Mouse (Mus musculus) ES-Bruce4 (cell line): ENCODE results near the gene Ccdc17. TPM values are rescaled to one million over a fixed set of nuclear protein-coding genes. Genes with fewer than 3 reads are reported as not detected.
A peak's percentile ranks its signal among the peaks of the same experiment; 100 is the strongest.

ENCODE experiments used
- H3K27ac ChIP-seq: 2 replicates; pipeline ENCODE4 v1.5.1; 2012; ENCODE audit warnings: low read length, inconsistent platforms; ENCODE audit not compliant: insufficient read depth
- H3K27me3 ChIP-seq: 2 replicates; pipeline ENCODE4 v1.6.1; 2012; ENCODE audit warnings: mild to moderate bottlenecking, low read length, inconsistent platforms; ENCODE audit not compliant: control insufficient read depth, poor library complexity, insufficient read depth, severe bottlenecking
- H3K36me3 ChIP-seq: 2 replicates; pipeline ENCODE4 v1.6.1; 2012; ENCODE audit warnings: inconsistent platforms, mild to moderate bottlenecking, low read length, moderate library complexity; ENCODE audit not compliant: control insufficient read depth, poor library complexity, insufficient read depth, severe bottlenecking
- H3K4me1 ChIP-seq: one replicate; pipeline ENCODE4 v1.8.1; 2011; ENCODE audit warnings: low read length; ENCODE audit not compliant: control insufficient read depth, insufficient read depth
- H3K4me3 ChIP-seq: 2 replicates; pipeline ENCODE4 v1.5.1; 2011; ENCODE audit warnings: low read depth, mild to moderate bottlenecking, low read length
- H3K9ac ChIP-seq: 2 replicates; pipeline ENCODE4 v1.6.1; 2012; ENCODE audit warnings: low read depth, mild to moderate bottlenecking, inconsistent platforms; ENCODE audit not compliant: poor library complexity, severe bottlenecking
- H3K9me3 ChIP-seq: replicated peaks from 2 replicates; pipeline ENCODE4 v1.6.1; 2012; ENCODE audit warnings: mild to moderate bottlenecking, low read length, inconsistent platforms; ENCODE audit not compliant: control insufficient read depth, poor library complexity, insufficient read depth, severe bottlenecking
- CTCF ChIP-seq: IDR thresholded peaks from one replicate; pipeline ENCODE4 v1.8.1; 2011; ENCODE audit warnings: low read depth, low read length
- EP300 ChIP-seq: IDR thresholded peaks from 2 replicates; pipeline ENCODE4 v1.6.1; 2011; ENCODE audit warnings: low read depth, low read length; ENCODE audit not compliant: insufficient read depth
- POLR2A ChIP-seq: IDR thresholded peaks from one replicate; pipeline ENCODE4 v1.8.1; 2011; ENCODE audit warnings: low read length; ENCODE audit not compliant: insufficient read depth
- polyA plus RNA-seq: library from polyadenylated mRNA; stranded (reverse); fragments of >200 nt; gene quantifications from 2 replicates; pipeline ENCODE4 v1.2.4, GENCODE M21; 2011; ENCODE audit warnings: low read depth; ENCODE audit not compliant: missing spikeins, insufficient read depth, insufficient read length

Ccdc17 gene
- polyA plus RNA-seq, 1 experiment: 2.7 TPM

DNA sequence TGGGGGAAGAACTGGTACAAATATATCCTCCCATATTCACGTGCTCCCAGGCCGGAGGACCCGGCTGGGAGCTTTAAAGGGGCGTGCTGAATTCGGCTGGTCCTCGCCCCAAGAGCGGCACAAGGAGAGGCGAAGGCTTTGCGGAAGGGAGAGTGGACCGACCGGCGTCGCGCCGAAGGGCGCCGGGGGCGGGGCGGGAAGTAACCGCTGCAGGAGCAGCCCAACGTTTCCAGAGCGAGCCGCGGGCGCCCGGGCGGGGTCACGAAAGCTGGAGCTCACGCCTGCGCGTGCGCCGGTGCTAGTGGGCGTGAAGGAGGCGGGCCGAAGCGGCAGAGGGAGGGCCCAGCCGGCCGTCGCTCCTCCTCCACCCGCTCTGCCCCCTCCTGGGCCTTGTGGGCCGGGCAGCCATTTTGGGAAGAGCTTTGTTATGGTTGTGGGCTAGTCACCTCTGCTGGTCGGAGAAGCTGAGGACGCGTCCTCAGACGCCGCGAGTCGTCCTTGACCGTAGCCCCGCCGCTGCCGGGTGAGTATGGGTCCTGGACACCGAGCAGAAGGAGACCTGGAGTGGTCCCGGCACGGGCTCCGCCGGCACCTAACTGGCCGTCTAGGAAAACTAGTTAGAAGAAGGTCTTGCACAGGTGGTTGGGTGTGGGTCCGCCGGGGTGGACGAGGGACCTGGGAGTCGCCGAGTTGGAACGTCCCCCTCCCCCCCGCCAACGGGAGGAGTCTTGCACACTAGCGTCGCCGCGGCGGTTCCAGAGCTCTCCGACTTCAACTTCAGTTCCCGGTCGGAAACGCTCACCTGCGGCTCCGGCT, 38.9 kb upstream of the Ccdc17 start, which contains the start of gene Gpbp1l1:
Gpbp1l1 (plus strand) TSS at position 353 of the 816 bp plus-strand sequence.
- Histone ChIP-seq H3K9me3 (no peaks in the 10 kb centered on the region), H3K27me3 (no peaks in the 10 kb centered on the region), H3K4me3 (peak within 1 kb of the TSS; percentile 83), H3K27ac (peak within 1 kb of the TSS; percentile 87), H3K36me3 (peaks cover 16% of the 10 kb centered on the region), H3K4me1 (no peaks in the 10 kb centered on the region), H3K9ac (peak within 1 kb of the TSS; percentile 84)
- TF ChIP-seq POLR2A (peak; percentile 31), CTCF (no peak), EP300 (0 out of 2 replicates have a peak, but pooled peaks have one; percentile 3)

DNA sequence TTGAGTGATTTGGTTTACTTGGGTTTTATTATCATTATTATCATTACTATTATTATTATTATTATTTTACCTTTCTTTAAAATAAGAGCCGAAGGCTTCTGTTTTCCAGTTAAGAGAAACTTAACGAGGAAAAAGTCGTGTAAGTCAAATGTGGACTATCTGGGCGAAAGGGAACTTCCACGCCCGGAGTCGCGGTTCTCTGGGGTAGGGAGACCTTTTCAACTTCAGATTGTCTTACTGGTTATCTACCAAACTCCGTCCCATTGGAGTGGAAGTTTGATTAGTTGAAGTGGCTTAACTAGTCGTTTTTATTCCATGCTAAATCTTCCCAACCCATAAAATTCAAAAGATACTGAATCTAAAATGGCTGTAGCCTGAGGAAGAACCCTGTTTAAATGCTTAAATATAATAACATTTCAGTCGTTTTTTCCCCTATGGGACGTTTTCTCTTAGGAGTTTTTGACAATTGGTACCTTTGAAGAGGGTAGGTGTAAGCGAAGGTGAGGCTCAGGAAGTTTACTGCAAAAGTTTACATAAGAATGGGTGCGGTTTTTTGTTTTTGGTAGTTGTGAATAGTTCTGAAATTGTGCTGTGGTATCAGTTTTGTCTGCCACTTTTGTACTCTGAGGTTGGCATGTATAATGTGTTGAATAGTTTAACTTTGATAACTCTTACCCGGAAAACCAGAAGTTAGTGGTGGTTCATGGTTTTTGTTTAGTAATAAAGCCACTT, 38.1 kb upstream of the Ccdc17 start:
- peaks cover 10% of the 10 kb centered on the region for H3K36me3 ChIP-seq
- H3K9ac ChIP-seq: peak overlapping the region; percentile 84
- no peaks in the 10 kb centered on the region for H3K4me1 ChIP-seq
- TF ChIP-seq POLR2A (no peak), CTCF (no peak), EP300 (no peak)
- no peaks in the 10 kb centered on the region for H3K27me3 ChIP-seq
- peak overlapping the region; percentile 83 for H3K4me3 ChIP-seq
- H3K9me3 ChIP-seq: no peaks in the 10 kb centered on the region
- H3K27ac ChIP-seq: peak overlapping the region; percentile 73

DNA sequence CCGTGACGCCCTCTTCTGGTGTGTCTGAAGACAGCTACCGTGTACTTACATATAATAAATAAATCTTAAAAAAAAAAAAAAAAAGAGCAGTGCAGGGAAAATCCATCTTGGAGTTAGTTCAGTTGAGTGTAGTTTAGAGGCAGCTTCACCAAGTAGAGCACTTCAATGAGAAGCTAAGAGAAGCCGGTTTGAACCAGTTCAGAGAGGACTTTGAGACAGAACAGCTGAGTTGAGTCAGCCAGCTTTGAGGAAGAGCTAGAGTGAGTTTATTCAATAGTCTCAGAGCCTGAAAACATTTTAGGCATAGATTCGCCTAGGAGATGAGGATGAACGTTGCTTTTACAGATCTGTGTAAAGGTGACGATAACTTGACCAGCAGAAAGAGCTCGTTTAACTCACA, 661 bp upstream of the Ccdc17 start:
- peaks cover 3% of the 10 kb centered on the region for H3K4me1 ChIP-seq
- H3K9ac ChIP-seq: no peak overlapping the region
- no peak overlapping the region for H3K4me3 ChIP-seq
- no peak overlapping the region for H3K27ac ChIP-seq
- H3K27me3 ChIP-seq: no peaks in the 10 kb centered on the region
- H3K9me3 ChIP-seq: no peaks in the 10 kb centered on the region
- H3K36me3 ChIP-seq: peaks cover 14% of the 10 kb centered on the region
- no peak for TF ChIP-seq POLR2A
- TF ChIP-seq EP300: no peak
- TF ChIP-seq CTCF: no peak

DNA sequence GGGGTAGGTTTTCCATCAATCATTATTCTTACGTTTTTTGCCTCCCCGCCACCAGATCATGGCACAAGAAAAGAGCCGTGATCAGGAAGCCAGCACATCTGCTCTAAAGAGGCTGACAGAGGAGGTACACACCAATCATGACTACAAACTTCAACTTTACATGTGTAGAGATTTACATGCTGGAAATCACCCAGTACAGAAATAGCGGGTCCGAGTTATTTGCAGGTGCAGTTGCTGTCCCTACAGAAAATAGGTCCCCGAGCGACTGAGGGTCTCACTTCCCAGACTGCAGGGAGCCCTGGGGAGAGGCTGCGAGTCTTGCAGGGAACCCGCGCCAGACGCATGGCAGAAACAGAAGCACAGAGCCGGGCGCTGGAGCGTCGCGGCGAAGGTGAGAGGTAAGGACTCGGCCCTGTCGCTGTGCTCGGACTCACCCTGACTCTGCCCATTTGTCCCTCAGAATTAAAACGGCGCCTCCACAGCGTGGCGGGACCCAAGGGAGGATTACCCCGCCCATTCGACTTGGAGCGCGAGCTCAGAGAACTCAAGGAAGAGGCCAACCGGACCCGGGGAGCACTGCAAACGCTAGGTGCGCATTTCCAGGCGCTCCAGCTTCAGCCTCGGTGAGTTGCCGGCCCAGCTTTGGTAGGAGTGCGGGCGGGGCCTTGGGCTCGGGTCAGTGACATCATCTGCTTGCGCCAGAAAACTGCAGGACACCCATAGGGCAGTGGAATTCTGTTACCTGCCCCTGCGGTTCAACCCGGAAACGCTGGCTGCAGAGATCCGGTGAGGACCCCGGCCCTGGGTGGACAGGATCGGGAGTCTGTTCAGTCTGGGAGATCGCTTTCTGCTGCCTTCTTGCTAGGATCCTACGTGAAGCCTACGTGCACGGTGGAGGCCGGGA, 776 bp downstream of the Ccdc17 start:
- no peaks in the 10 kb centered on the region for H3K9me3 ChIP-seq
- H3K27ac ChIP-seq: peak overlapping the region; percentile 86
- no peaks in the 10 kb centered on the region for H3K27me3 ChIP-seq
- H3K4me1 ChIP-seq: peaks cover 3% of the 10 kb centered on the region
- peaks cover 17% of the 10 kb centered on the region for H3K36me3 ChIP-seq
- peak overlapping the region; percentile 77 for H3K4me3 ChIP-seq
- TF ChIP-seq EP300: no peak
- no peak for TF ChIP-seq POLR2A
- TF ChIP-seq CTCF: no peak
- peak overlapping the region; percentile 81 for H3K9ac ChIP-seq

DNA sequence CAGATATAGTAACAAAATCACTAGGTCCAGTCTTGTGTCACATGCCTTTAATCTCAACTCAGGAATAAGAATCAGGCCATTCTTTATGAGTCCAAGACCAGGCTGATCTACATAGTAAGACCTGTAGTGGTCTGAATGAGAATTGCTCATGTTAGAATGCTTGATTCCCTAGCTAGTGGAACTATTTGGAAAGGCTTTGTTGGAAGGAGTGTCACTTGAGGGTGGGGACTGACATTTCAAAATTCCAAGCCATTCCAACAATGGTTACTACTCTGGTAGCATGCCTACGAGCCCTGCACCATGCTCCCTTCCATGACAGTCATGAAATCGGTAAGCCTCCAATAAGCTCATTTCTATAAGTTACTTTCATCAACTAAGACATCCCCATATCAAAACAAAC, 16.2 kb downstream of the Ccdc17 start:
- Histone ChIP-seq H3K4me3 (no peak overlapping the region), H3K9ac (no peak overlapping the region), H3K27ac (no peak overlapping the region), H3K27me3 (no peaks in the 10 kb centered on the region), H3K4me1 (no peaks in the 10 kb centered on the region), H3K9me3 (no peaks in the 10 kb centered on the region), H3K36me3 (peaks cover 84% of the 10 kb centered on the region)
- no peak for TF ChIP-seq POLR2A
- TF ChIP-seq EP300: no peak
- no peak for TF ChIP-seq CTCF
